Mouse (Mus musculus) MEL (cell line): ENCODE results near the gene Slit2.

Experiments
- CTCF ChIP-seq, 3 experiments: IDR thresholded peaks in 2 of 3; conservative IDR thresholded peaks in 1 of 3; 2 replicates each; pipeline ENCODE4 v1.5.1; 2011 to 2012; ENCODE audit warnings: low read length in 3 of 3, low read depth in 2 of 3, mild to moderate bottlenecking in 2 of 3, improper control_type of control experiment in 1 of 3, inconsistent platforms in 1 of 3, mixed read lengths in 1 of 3, moderate library complexity in 1 of 3; ENCODE audit not compliant: control insufficient read depth in 1 of 3, insufficient read depth in 1 of 3, poor library complexity in 1 of 3, severe bottlenecking in 1 of 3
- UBTF ChIP-seq: IDR thresholded peaks from 2 replicates; pipeline ENCODE4 v1.6.1; 2012; ENCODE audit warnings: low read depth, mild to moderate bottlenecking, inconsistent platforms, low read length, improper control_type of control experiment, moderate library complexity, borderline replicate concordance; ENCODE audit not compliant: insufficient read depth

- TF ChIP-seq CTCF (IDR thresholded peaks at IDR 0.05 in 2 of 3, conservative IDR thresholded peaks at IDR 0.05 in 1 of 3; ENCODE audit: control insufficient read depth in 1 of 3, insufficient read depth in 1 of 3, low read depth in 2 of 3, low read length in 3 of 3, poor library complexity in 1 of 3, severe bottlenecking in 1 of 3) = no peak
- TF ChIP-seq UBTF = no peak
Measured at GRCm38 (mm10) chr5:48006059-48006458, 23.1 kb downstream of the Slit2 start.
